Mouse (Mus musculus) neural tube, embryonic 11.5 days (tissue): ENCODE data around the gene Tmem8b. TPM values are rescaled to one million over a fixed set of nuclear protein-coding genes. Genes with fewer than 3 reads are reported as not detected.
A peak's percentile ranks its signal among the peaks of the same experiment; 100 is the strongest.

Experiments
- ATAC-seq: fragments of 200-750 bp; cut with Nextera tagmentation; 2 replicates; pipeline ENCODE4 v1.8.0; 2017; ENCODE audit warnings: moderate number of reproducible peaks, mild to moderate bottlenecking, moderate TSS enrichment, moderate library complexity; ENCODE audit not compliant: insufficient read depth, low FRiP score, low TSS enrichment
- DNase-seq: peaks from one replicate; pipeline ENCODE4 v3.0.0-alpha.2; 2015; ENCODE audit warnings: low spot score
- H3K27ac ChIP-seq: fragments of 300-500 bp; sonication (generic); 2 replicates; pipeline ENCODE4 v1.5.1; 2014; ENCODE audit warnings: low read depth, mild to moderate bottlenecking, low read length
- H3K27me3 ChIP-seq: fragments of 300-500 bp; sonication (generic); 2 replicates; pipeline ENCODE4 v1.6.1; 2014; ENCODE audit warnings: mild to moderate bottlenecking, low read length, mixed read lengths; ENCODE audit not compliant: control insufficient read depth, insufficient read depth
- H3K36me3 ChIP-seq: fragments of 300-500 bp; sonication (generic); 2 replicates; pipeline ENCODE4 v1.6.1; 2014; ENCODE audit warnings: mild to moderate bottlenecking, low read length, moderate library complexity, mixed read lengths; ENCODE audit not compliant: control insufficient read depth, insufficient read depth
- H3K4me1 ChIP-seq: fragments of 300-500 bp; sonication (generic); 2 replicates; pipeline ENCODE4 v1.6.1; 2014; ENCODE audit warnings: low read length, mixed read lengths; ENCODE audit not compliant: control insufficient read depth, insufficient read depth
- H3K4me2 ChIP-seq: fragments of 300-500 bp; sonication (generic); 2 replicates; pipeline ENCODE4 v1.6.1; 2014; ENCODE audit warnings: low read depth, mild to moderate bottlenecking, moderate library complexity
- H3K4me3 ChIP-seq: fragments of 300-500 bp; sonication (generic); 2 replicates; pipeline ENCODE4 v1.5.1; 2014; ENCODE audit warnings: low read depth, low read length
- H3K9ac ChIP-seq: fragments of 300-500 bp; sonication (generic); 2 replicates; pipeline ENCODE4 v1.6.1; 2014; ENCODE audit warnings: mild to moderate bottlenecking, low read length
- H3K9me3 ChIP-seq: fragments of 300-500 bp; sonication (generic); 2 replicates; pipeline ENCODE4 v1.6.1; 2016; ENCODE audit warnings: low read length; ENCODE audit not compliant: control insufficient read depth
- WGBS: fragments of 180-500 bp; shearing (Covaris S2); extraction: QIAGEN DNeasy Blood & Tissue Kit; methylation state at CpG from one replicate; pipeline ENCODE4 v1.1.7; 2014; 5-methylcytosine and 5-hydroxymethylcytosine counted together
- polyA plus RNA-seq: library from polyadenylated mRNA; unstranded; fragments of >200 nt; fragmentation: Nextera tagmentation; extraction: Ambion mirVana; gene quantifications from 2 replicates; pipeline ENCODE4 v1.2.1, GENCODE M21; 2014

Gene Tmem8b
- polyA plus RNA-seq, 1 experiment from 2014 or later: 5.7 TPM

DNA sequence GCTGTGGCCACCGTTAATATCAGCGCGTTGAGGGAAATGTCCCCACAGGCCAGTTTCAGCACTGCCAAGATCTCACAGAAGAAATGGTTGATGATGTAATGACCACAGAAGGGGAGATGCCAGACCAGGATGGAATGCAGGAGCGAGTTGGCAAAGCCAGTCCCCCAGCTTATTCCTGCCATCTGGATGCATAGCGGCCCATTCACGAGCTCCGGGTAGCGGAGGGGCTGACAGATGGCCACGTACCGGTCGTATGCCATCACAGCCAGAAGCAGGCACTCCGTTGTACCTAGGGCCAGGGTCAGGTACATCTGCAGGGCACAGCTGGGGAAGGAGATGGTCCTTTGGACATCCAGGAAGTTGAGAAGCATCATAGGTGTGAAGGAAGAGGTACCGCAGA lies 27.8 kb downstream of the Tmem8b start:
- Histone ChIP-seq H3K4me2 (no peak overlapping the region), H3K4me1 (no peaks in the 10 kb centered on the region), H3K27me3 (no peaks in the 10 kb centered on the region), H3K9me3 (no peaks in the 10 kb centered on the region), H3K9ac (no peak overlapping the region), H3K36me3 (no peaks in the 10 kb centered on the region), H3K4me3 (no peak overlapping the region), H3K27ac (no peak overlapping the region)
- DNase-seq (no peak), ATAC-seq (no peak)
- WGBS: 93% methylated on average over 13 of the region's 13 CpGs

DNA sequence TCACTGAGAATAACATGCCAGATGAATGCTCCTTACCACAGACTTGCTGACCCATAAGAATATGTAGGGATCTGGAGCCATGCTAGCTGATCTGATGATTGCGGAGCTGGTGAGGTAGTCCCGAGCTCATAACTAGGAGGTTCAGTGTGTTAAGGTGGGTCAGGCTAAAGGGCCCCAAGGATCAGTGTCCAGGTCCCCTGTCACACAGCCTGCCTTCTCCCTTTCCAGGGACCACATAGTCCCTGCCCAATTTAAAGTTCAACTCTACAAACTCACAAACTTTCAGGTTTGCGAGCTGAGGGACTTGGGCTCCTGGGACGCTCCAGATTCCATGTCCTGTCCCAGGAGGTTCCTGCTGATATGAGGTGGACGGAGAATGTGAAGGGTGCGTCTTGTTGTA lies 31.9 kb downstream of the Tmem8b start, which contains the start of gene Olfr70:
Olfr70 (minus strand) TSS at position 101 of the 400 bp plus-strand sequence.
- 94% methylated on average over 6 of the region's 6 CpGs for WGBS
- Histone ChIP-seq H3K27me3 (no peaks in the 10 kb centered on the region), H3K4me1 (no peaks in the 10 kb centered on the region), H3K4me3 (no peak within 1 kb of the TSS), H3K9ac (no peak within 1 kb of the TSS), H3K36me3 (no peaks in the 10 kb centered on the region), H3K27ac (no peak within 1 kb of the TSS), H3K9me3 (no peaks in the 10 kb centered on the region), H3K4me2 (no peak within 1 kb of the TSS)
- ATAC-seq: no peak
- DNase-seq: no peak

DNA sequence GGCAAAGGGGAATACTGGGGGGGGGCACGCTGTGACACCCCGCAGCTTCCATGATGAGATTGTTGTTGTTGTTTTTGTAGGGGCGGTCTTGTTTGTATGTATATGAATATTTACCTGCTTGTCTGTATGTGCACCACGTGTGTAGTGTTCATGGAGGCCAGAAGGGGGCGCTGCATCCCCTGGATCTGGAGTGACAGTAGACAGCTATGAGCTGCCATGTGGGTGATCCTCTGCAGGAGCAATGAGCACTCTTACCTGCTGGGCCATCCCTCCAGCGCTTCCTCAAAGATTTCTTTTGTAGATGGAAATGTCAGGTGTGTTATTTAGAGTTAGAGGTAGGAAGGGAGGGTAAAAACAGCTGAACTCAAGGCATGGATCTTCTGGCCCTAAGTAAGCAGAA lies 34.7 kb downstream of the Tmem8b start:
- no peak overlapping the region for H3K4me2 ChIP-seq
- ATAC-seq (no peak), DNase-seq (no peak)
- WGBS: 74% methylated on average over 6 of the region's 6 CpGs
- H3K9ac ChIP-seq: no peak overlapping the region
- no peak overlapping the region for H3K27ac ChIP-seq
- no peaks in the 10 kb centered on the region for H3K4me1 ChIP-seq
- H3K27me3 ChIP-seq: no peaks in the 10 kb centered on the region
- no peak overlapping the region for H3K4me3 ChIP-seq
- no peaks in the 10 kb centered on the region for H3K36me3 ChIP-seq
- H3K9me3 ChIP-seq: no peaks in the 10 kb centered on the region

DNA sequence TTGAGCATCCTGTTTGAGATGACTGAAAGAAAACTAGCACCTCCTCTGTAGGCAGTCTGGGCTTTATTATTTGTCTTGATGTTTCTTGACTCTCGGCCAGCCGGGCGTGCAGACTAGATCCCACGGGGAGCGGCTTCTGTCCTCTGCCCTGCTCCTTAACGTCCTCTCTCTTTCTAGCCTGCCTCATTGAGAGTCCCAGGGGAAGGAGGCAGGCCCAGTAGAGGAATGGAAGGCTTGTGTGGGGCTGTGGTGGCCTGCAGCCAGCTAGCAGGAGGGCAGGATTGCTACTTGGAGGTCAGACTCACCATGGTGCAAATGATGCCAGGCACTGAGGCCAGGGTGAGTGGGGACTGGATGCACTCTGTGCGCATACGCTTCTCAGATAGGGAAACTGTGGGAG lies 35.1 kb downstream of the Tmem8b start:
- Histone ChIP-seq H3K4me2 (no peak overlapping the region), H3K4me3 (no peak overlapping the region), H3K9me3 (no peaks in the 10 kb centered on the region), H3K9ac (no peak overlapping the region), H3K27ac (no peak overlapping the region), H3K27me3 (no peaks in the 10 kb centered on the region), H3K4me1 (no peaks in the 10 kb centered on the region), H3K36me3 (no peaks in the 10 kb centered on the region)
- no peak for ATAC-seq
- no peak for DNase-seq
- WGBS: 79% methylated on average over 8 of the region's 8 CpGs

DNA sequence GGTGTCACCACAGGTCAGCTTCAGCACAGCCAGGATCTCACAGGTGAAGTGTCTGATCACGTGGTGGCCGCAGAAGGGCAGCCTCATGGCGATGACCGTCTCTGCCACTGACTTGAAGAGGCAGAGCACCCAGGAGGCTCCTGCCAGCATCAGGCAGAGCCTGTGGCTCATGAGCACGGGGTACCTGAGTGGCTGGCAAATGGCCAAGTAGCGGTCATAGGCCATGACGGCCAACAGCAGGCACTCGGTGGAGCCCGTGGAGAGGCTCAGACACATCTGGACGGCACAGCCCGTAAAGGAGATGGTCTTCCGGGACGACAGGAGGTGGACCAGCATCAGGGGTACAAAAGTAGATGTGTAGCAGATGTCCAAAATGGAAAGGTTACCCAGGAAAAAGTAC lies 37.2 kb downstream of the Tmem8b start:
- H3K4me1 ChIP-seq: no peaks in the 10 kb centered on the region
- H3K9ac ChIP-seq: no peak overlapping the region
- DNase-seq: no peak
- ATAC-seq: no peak
- no peaks in the 10 kb centered on the region for H3K9me3 ChIP-seq
- WGBS: 84% methylated on average over 13 of the region's 13 CpGs
- H3K36me3 ChIP-seq: no peaks in the 10 kb centered on the region
- no peak overlapping the region for H3K4me2 ChIP-seq
- H3K4me3 ChIP-seq: no peak overlapping the region
- no peaks in the 10 kb centered on the region for H3K27me3 ChIP-seq
- no peak overlapping the region for H3K27ac ChIP-seq

DNA sequence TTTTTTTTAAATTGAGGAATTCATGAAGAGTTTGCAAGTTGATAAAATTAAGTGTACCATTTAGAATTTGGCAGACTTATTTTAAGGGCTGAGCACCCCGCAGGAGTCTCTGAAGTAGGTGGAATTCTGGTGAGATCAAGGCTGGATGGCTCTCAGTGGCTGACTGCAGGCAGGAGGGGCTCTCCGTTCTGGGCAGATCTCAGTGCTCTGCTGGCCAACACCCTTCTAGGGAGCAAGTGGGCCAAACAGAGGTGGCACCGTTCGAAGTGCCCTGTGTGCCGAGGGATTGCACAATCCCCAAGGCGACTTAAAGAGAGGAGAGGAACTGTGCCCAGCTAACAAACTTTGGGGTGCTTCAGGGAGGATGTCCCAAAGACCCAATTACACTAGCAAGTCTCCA lies 41.1 kb downstream of the Tmem8b start, which contains the start of gene Olfr71:
Olfr71 (minus strand) TSS at position 387 of the 400 bp plus-strand sequence.
- H3K36me3 ChIP-seq: no peaks in the 10 kb centered on the region

DNA sequence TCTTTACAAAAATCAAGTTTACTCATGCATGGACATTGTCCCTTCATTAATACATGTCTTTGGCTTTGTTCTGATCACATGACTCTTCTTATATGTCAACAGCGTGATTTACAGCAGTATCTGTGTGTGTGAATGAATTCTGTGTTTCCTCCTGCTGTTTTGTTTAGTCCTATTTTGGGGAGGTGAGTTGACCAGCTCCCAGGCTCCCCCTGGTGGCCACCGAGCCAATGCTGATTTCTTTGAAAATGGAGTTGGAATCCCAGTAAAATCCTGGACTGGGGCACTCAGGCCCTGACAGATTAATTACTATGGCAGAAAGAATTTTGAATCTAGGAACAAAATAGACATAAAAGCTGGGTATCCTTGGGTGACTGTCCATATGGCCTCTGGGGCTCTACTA lies 43.0 kb downstream of the Tmem8b start:
- no peak for ATAC-seq
- no peaks in the 10 kb centered on the region for H3K27me3 ChIP-seq
- 7% methylated on average over 2 of the region's 2 CpGs for WGBS
- no peak overlapping the region for H3K9ac ChIP-seq
- DNase-seq: peak; percentile 77
- no peak overlapping the region for H3K4me3 ChIP-seq
- no peak overlapping the region for H3K27ac ChIP-seq
- no peaks in the 10 kb centered on the region for H3K4me1 ChIP-seq
- no peaks in the 10 kb centered on the region for H3K9me3 ChIP-seq
- no peaks in the 10 kb centered on the region for H3K36me3 ChIP-seq
- no peak overlapping the region for H3K4me2 ChIP-seq

More for the DNA sequence above, 41.1 kb downstream of the Tmem8b start, which contains the start of gene Olfr71:
- Histone ChIP-seq H3K27me3 (no peaks in the 10 kb centered on the region), H3K9ac (no peak within 1 kb of the TSS), H3K4me3 (no peak within 1 kb of the TSS), H3K4me2 (no peak within 1 kb of the TSS), H3K27ac (no peak within 1 kb of the TSS), H3K9me3 (no peaks in the 10 kb centered on the region), H3K4me1 (no peaks in the 10 kb centered on the region)
- no peak for ATAC-seq
- no peak for DNase-seq
- WGBS: 77% methylated on average over 6 of the region's 6 CpGs

DNA sequence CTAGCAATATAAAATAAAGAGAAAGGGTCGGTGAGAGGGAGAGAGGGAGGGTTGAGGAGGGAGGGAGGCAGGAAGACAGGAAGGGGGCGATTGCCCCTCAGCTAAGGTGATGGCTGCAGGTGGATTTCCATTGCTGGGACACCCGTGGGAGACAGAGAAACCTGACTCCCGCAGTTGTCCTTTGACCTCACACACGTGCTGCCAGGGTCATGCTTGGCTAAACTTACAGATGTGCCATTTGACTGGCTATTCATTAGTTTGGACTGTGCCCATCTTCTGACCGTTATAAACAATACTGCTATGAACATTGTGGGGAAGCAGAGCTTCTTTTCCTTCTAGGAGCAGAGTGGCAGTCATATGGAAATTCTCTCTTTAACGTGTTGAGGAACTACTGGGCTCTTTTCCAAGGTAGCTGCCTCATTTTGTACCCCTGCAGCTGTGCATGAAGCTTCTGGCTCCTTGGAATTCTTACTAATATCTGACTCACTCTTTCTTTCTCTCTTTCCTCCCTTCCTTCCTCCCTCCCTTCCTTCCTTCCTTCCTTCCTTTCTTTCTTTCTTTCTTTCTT lies 45.0 kb downstream of the Tmem8b start:
- no peak overlapping the region for H3K9ac ChIP-seq
- H3K4me2 ChIP-seq: no peak overlapping the region
- H3K27me3 ChIP-seq: no peaks in the 10 kb centered on the region
- DNase-seq: no peak
- no peak overlapping the region for H3K4me3 ChIP-seq
- no peak overlapping the region for H3K27ac ChIP-seq
- ATAC-seq: no peak
- WGBS: 44% methylated on average over 7 of the region's 7 CpGs
- H3K36me3 ChIP-seq: no peaks in the 10 kb centered on the region
- H3K4me1 ChIP-seq: no peaks in the 10 kb centered on the region
- no peaks in the 10 kb centered on the region for H3K9me3 ChIP-seq

DNA sequence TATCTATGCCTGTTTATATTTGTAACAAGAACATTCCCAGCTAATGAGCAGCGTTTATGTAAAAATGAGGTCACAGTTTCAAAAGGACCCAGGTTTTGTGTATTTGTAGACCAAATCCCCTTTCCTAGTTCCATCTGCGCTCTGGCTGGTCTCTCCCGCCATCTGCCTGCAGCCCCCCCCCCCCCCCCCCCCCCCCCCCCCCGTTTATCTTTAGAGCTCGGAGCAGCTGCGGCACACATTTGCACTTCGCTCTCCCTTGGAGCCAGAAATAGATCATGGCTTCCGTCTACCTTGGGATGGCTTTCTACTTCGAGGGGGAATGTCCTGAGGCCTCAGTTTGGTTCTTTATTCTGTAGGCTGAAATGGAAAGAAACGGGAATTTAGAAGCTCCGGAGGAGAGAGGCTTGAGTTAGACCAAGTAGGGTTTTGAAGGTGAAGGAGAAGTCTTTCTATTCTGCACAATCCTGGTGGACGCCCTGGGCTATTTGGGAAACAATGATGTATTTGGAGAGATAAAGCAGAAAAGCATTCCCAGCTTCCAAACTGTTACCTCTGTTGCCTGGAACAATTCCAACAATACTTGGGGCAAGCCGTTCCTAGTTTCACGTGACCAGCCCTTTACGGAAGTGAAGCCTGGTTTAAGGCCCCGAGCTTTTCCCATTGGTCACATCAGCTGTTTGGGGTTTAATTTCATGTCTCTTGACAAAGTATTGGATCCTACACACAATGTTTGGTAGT lies 51.9 kb downstream of the Tmem8b start:
- no peak overlapping the region for H3K27ac ChIP-seq
- H3K36me3 ChIP-seq: no peaks in the 10 kb centered on the region
- WGBS: 67% methylated on average over 15 of the region's 16 CpGs
- H3K4me3 ChIP-seq: no peak overlapping the region
- ATAC-seq: no peak
- H3K4me2 ChIP-seq: no peak overlapping the region
- H3K27me3 ChIP-seq: no peaks in the 10 kb centered on the region
- H3K9ac ChIP-seq: no peak overlapping the region
- no peaks in the 10 kb centered on the region for H3K4me1 ChIP-seq
- no peak for DNase-seq
- H3K9me3 ChIP-seq: no peaks in the 10 kb centered on the region
